Mouse (Mus musculus) left cerebral cortex, adult 18-20 months (tissue): ENCODE results near the gene Hmga2. TPM values are rescaled to one million over a fixed set of nuclear protein-coding genes. Genes with fewer than 3 reads are reported as not detected.

Experiments
- DNase-seq, 2 experiments: peaks; one replicate each; pipeline ENCODE4 v3.0.0; 2021 to 2022; ENCODE audit warnings: low spot score in 2 of 2, mixed read lengths in 1 of 2
- long read RNA-seq, 2 experiments: library from polyadenylated mRNA; stranded (forward); transcript quantifications; one replicate each; pipeline ENCODE4 v2.0.0; 2021
- total RNA-seq, 2 experiments: library from RNA; stranded (reverse); gene quantifications; 2 replicates each; pipeline ENCODE4 v1.2.3; 2021

Hmga2 gene
- under 1 TPM; 0.09 to 0.16 TPM for total RNA-seq
- long read RNA-seq, experiment 1 = 0 reads
- long read RNA-seq, experiment 2 = 0 reads

DNA sequence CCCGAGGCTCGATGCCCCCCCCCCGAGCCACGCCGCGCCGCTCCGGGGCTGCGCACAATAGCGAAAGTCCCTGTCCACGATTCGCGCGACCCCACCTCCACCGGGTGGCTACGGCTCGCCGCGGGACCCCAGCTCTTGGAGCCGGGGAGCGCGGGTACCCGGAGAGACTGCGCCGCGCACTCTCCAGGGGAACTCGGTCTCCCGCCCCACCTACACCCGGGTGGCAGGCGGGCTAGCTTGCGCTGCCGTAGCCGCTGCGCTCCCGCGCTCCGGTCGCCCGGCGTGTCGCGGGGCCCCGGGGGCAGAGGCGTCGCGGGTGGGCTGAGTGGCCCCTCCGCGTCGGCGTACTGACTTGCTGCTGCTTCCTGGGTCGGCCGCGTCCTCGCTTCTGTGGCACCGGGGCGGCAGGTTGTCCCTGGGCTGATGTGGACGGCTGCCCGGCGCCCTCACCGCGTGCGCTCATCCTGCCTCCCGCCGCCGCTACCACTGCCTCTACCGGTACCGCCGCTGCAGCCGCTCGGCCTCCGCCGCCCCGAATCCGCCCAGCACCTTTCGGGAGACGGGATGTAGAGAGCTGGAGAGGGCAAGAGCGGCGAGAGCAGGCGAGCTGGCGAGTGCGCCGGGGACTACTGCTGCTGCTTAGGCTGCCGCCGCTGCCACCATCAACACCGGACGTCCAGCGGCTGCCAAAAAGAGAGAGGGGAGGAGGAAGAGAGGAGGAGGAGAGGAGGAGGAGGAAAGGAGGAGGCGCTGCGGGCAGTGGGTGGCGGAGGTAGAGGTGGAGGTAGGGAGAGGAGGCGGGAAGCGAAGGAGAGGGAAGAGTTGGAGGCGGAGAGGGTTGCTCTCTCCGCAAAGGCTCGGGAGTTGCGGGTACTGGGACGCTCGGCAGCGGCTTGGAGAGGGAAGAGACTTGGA, at the start of gene Hmga2:
TSS of gene Hmga2 (minus strand) at position 869 of the 915 bp plus-strand sequence.
- DNase-seq = peak in 1 of 2 experiments; percentile 6

DNA sequence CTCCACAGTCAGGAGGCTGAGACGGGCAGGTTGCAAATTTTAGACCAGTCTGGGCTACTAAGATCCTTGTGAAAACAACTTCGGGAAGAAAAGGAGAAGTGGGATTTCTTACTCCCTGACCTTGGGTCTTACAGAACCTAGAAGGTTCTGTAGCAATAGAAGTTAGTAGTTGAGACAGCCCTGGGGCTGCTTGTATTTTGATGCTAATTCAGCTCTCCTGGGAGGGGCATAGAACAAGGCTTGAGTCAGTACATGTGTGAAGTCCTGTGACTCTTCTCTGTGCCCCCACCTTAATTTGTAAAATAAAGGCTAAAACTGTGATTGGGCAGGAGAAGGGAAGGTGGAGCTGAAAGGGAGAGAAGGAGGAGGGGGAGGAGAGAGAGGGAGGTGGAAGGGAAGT, 46.7 kb upstream of the Hmga2 start:
- DNase-seq = no peak

DNA sequence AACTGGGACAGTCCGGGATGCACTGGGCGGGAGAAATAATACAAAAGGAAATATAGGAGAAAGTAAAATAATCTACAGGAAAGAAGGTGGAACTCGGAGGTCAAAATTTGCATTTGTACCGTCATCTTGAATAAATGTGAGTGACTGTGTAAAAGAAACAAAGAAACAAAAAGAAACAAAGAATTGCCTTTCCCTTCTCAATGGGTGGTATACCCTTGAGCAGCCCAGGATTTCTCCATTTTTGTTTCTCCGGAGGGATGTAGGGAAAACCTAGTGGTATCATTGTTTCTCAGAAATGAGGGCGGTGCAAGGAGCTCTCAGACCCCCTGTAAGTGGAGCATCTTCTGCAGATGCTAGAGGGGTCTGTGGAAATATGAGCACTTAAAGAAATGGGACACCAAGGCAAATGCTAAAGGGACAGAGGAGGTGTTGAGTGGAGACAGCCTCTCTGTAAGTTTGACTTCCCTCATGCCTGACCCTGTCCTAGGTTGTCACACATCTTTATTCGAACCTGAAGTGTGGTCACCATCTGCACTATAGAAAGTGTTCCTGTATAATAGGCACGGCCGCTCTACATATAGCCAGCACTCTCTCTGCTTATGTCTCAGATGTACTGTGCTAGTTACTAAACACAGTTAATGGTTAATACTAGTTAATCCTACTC, 45.8 kb upstream of the Hmga2 start:
- no peak for DNase-seq

DNA sequence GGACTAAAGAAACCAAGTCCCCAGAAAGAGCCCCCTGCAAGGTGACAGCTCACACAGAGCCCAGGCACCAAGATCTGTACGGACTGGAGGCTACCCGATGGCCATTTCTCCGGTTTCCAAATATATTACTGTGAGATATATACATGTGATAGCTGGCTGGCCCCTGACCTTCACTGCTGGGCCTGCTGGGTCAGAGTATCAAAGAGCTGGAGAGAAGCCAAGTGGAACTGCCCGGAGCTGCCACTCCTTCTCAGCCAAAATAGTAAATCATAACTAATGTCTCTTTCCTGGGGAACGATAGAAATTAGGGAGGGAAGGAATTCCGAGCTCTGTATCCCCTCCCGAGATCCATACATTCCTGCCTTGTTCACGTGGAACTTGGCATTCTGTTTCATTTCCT, 40.0 kb upstream of the Hmga2 start:
- no peak for DNase-seq

DNA sequence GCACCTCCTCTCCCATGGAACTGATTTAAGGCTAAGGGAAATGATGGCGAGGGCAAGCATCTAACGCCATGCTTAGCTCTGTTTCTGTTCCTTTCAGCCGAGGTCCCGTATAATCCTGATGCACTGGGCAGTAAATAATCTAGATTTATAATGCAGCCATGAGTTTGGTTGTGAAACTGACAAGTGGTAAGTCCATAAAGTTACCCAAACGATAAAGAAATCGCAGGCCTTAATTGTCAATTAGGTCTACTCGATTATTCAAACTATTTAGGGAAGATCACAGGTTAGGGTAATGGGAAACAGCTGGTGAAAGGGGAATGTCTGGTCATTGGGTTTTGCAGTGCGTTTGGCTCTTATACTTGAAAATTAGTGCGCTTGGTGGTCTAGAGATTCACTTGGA, 37.5 kb upstream of the Hmga2 start:
- no peak for DNase-seq

DNA sequence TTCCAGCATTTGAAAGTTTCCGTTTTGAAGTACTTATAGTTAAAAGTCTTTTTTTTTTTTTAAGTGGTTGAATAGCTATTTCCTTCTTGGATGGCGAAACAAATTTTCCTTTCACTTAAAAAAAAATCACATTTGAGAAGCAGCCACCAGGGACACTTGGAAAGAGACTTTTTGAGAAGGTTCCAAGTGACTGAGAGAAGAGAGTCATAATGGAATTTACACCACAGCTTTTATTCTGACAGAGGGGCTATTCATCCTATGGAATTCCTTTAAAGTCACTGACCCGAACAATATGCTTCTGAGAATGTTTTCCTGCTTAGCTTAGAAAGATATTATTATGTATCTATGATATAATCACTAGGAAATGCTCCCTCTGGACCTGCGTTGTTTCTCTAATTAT, 36.7 kb upstream of the Hmga2 start:
- DNase-seq = no peak

DNA sequence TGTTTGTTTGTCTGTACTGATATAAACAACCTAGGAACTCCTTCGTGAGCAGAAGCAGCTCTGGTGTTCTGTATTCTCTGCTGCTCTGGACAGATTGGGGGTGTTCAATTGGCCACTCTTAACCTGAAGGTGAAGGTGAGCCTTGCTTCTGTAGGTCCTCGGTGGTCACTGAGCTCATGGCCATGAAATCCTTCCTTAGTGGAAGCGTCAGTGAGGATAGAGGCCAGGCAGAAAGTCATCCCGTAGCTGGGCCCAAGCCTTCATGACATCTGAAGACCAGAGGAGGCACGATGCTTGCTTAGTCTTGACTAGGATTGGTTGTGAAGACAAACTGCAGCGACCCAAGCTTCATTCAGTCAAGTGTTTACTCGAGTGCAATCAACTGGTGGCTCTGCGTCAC, 35.9 kb upstream of the Hmga2 start:
- DNase-seq = no peak

DNA sequence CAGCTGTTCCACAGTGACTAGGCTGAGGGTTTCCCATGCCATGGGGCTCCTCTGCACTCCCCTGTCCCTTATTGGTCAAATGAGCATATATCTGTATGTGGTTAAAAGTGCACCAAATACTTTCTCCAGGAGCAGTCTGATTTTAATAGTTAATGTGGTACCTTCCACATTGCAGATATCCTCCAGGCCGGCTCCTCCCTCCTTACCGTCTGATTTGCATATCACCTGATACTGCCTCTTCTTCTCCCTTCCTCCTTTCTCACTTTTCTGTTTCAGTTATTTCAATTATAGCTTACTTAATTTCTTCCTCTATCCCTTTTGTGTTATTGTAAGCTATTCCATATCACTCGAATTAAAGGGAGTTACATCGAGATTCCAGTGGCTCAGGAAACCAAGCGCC, 27.7 kb upstream of the Hmga2 start:
- DNase-seq = no peak

DNA sequence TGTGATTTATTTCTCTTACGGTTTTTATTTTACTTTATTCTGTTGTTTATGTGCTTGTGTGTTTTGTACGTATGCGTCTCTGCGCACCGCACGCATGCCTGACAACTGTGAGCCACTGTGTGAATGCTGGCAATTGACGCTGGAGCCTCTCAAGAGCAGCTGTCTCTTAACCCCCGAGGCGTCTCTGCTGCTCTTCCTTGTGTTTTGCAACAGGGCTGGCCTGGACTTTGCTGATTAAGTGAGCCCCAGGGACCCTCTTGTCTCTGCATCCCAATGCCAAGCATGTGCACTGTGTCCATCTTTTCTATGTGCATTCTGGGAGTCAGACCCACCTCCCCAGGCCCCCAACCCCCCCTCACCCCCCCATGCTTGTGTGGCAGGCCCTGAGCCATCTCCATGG, 24.5 kb upstream of the Hmga2 start:
- DNase-seq = no peak

DNA sequence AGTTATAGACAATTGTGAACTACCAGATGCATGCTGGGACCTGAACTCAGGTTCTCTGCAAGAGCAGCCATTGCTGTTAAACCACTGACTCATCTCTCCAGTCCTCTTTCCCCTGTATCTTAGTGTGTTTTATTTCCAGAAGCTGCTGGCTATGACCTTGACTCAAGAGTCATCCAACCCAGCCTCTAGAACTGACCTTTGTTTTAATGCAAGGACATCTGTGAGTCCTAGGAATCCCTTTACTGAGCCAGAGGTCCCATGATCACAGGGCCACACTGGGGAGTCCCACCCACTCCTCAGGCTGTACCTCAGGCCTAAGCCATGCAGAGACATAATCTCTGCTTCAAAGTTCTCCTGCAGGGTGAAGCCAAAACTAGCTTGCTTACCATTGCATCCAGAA, 21.8 kb upstream of the Hmga2 start:
- no peak for DNase-seq

DNA sequence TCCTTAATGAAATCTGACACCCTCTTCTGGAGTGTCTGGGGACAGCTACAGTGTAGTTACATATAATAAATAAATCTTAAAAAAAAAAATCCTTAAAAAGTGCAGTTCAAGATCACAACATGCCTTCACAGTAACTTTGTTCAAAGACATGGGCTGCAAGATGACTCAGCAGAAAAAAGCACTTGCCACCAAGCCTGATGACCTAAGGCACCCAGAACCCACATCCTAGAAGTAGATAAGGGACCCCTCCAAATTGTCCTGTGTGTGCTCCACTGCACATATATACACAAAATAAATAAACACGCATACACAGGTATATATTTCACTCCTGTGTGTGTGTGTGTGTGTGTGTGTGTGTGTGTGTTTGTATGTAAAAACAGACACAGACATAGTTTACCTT, 18.4 kb upstream of the Hmga2 start:
- no peak for DNase-seq

DNA sequence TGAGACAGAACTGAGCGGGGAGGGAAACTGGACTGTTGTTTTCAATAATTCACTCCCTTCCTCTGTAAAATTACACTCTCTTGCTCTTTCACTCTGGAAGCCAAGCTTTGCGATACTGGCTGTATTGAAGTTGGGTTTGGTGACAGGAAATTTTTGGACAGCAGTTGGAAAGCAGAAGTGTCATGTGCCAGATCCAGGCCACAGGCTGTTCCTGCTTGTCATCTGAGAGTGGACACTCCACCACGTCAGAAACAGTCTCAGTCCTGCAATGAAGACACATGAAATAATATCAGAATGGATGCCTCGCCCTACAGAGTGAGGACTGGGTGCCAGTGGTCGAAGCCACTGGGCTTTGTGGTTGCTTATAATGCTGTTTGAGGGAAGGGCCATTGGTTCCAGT, 15.2 kb upstream of the Hmga2 start:
- DNase-seq = no peak

DNA sequence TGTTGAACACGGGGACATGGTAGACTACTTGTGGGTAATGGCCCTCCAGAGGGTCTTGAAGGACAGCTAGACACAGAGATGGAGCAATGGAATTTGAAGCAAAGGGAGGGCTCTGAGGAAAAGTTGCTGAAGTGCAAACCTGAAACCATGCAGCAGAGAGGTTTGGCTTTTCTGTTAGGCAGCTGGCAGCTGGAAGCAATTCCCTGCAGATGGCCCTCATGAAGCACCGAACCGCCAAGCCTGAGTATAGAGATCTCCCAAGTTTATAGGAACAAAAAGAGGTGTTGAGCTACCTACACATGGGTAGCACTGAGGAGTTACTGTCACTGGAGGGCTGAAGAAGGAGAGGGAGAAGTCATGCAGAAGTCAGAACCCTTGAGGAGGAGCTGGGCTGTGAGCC, 13.3 kb upstream of the Hmga2 start:
- no peak for DNase-seq

DNA sequence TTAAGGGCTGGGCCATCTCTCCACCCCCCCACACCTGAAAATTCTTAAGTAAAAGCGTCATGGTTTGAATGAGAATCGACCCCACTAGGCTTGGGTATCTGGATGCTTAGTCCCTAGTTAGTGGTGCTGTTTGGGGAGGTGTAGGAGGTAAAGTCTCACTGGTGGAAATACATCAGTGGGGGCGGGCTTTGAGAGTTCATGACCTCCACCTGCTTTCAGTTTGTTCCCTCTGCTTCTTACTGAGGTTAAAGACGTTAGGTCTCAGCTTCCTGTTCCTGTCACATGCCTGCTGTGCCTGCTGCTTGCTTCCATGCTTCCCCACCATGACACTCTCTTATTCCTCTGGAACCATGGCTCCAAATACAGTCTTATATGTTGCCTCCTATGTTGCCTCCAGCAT, 12.3 kb upstream of the Hmga2 start:
- DNase-seq = no peak

DNA sequence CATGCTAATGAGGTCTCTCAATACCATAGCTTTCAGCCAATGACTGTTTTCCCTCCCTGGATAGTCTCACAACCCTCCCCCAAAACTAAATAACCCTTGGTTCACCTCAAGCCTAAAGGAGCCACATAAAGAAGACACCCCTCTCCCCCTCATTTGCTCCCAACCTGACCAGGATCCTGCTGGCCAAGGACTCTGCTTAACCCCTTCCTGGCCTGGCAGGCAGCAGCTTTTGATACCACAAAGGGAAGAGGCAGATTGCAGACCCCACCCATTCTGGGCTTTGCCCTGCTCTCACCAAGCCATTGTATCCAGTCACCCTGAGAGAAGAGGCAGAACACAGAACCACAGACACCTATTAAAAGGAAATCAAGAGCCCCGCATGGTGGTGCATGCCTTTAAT, 11.6 kb upstream of the Hmga2 start:
- no peak for DNase-seq

DNA sequence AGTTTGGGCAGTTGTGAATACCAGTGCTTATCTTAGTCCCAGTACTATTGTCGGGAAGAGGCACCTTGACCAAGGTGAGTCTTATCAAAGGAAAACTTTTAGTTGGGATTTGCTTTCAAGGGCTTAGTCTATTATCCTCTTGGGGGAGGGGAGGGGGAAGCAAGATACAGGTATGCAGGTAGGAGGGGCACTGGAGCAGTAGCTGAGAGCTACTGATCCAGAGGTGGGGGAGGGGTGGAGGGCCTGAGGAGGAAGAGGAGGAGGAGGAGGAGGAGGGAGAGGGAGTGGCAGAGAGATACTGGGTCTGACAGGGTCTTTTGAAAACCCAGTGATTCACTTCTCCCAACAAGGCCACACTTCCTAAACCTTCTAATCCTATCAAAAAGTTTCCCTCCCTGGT, 9.2 kb upstream of the Hmga2 start:
- no peak for DNase-seq

DNA sequence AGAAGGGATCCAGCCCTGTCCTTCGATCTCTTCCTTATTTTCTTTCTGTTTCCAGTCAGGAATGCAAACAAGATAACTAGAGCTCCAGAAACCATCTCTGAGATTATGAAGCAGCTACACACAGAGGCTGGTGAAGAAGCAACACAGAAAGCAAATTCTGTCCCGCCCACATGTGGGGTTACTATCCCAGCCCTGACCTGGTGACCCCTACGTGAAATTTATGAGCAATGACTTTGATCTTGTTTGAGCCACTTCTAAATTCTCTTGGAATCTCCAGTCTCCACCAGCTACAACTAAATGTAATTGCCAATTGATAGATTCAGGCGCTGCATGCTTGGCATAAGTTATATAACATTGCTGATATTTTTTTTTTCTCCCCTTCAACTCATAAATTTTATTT, 7.9 kb upstream of the Hmga2 start:
- DNase-seq = no peak

DNA sequence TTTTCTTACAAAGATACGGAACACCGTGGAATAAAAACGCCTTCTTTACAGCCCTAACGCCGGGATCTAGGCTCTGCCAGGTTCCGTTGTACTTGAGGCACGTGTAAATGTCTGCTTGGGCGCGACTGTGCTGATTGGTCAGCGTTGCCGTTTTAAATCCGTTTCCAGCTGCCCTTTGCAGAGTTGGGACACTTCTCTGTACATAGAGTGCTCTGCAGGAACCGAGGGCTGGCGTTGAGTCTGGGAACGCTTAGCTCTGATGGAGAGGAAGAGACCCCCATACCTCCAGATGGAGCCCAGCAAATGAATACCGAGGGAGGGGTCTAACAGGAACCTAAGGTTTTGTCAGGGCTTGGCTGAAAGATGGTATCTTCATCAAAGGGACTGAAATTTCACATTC, 1.9 kb upstream of the Hmga2 start:
- no peak for DNase-seq

DNA sequence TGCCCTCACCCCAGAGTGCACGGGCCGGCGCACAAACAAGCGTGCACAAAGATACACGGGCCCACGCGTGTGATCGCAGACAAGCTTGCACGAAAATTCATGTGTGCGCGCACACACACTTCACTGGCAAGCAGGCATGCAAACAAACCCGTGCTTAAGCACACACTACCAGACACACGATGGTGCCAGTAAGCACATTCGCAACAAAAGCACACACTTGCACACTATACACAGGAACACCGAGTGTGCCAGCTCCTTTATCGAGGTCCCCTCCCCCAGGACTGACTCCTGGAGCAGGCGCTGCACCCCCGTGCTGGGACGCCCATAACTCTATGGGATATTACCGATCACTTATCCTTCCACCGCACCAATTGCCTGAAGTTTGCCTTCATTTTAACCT, 1.2 kb upstream of the Hmga2 start:
- no peak for DNase-seq

DNA sequence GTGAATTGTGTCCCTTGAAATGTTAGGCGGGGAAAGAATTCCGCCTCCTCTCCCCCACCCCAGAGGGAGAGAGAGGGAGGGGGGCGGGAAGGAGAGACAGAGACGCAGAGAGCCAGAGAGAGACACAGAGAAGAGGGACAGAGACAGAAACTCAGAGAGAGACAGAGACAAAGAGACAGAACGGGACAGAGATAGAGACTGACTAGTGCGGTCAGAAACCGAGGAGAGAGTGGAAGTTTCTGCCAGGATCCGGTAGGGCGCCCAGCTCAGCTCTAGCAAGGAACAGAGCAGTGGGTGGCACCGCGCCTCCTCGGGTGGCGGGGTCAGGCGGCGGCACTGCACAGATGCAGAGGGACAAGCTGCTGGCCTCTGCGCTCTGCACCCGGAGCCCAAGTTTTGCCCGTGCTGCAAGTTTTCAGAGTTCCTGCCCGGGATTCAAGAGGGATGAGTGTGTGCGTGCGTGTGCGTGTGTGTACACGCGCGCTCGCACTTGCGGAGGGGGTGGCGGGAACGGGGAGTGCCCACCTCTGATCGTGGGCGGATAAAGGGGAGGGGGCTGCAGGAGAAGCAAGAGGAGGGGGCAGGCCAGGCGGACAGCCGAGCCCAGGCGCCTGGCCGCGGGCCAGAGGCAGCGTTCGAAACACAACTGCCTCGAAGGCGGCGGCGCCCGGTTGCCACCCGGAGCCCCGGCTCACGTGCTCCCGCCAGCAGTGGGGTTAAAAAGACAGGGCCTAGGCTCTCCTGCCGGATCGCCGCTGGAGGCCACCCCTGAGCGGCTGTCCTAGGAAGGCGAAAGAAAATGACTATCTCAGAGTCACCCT, 457 bp upstream of the Hmga2 start:
- peak in 1 of 2 experiments; percentile 4 for DNase-seq

DNA sequence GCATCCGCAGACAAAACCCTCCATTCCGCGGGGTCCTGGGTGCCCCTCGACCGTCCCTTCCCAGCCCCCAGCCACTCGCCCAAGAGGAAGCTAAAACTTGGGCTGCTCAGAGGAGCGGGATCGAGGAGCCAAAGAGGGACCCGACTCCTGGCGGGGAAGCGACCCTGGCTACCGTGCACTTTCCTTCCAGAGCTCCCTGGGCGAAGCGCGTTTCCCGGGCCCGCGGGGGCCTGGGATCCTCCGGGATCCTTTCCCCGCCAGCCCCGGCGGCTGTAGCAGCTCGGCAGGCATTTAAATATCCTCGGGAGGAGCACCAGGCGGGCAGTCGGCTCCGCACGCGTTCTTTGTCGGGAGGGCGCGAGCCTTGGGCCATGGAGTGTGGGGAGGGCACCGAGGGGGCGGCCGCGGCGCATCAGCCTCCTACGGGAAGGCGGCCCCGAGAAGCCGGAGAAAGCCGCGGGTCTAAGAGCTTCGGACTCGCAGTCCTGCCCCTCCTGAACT, 1.2 kb downstream of the Hmga2 start:
- no peak for DNase-seq

DNA sequence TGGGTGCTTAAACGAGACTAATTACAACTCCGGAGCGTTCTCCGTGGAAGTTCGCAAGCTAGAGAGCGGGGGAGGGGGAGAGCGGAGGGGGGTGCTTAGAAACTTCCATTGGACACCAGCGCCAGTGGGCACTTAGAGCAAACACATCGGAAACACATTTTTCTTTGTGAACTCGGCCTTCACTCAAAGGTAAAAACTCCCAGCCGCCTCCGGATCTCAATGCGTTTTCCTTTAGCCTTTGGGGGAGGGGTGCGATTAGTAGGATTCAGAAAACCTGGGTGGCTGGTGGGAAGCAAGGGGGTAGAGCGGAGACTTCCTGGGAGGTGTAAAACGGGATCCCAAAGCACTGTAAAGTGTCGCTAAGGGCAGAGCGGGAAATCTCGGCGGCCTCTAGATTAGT, 2.0 kb downstream of the Hmga2 start:
- DNase-seq = no peak
